Mouse (Mus musculus) heart, postnatal 25 days (tissue): Measurements from ENCODE around the gene Timm29. TPM values are rescaled to one million over a fixed set of nuclear protein-coding genes. Genes with fewer than 3 reads are reported as not detected.

Source experiments
- DNase-seq: peaks from one replicate; pipeline ENCODE4 v3.0.0; 2022; ENCODE audit warnings: low spot score
- intact Hi-C: fragments of 180-260 bp; cut with DNase I; formaldehyde crosslinking; loops from one replicate; pipeline ENCODE4 v1.15.1; 2025
- total RNA-seq, 2 experiments: library from RNA; stranded (reverse); gene quantifications; 2 replicates each; pipeline ENCODE4 v1.2.3; 2021

The Timm29 gene
- 10 to 100 TPM; 52.2 to 55.9 TPM for total RNA-seq

- peak; percentile 80 for DNase-seq
- intact Hi-C loops = loop anchor here (2.0 to 5.0 kb wide), 2 partner anchors 24 to 45 kb away; partner anchors contain the start of genes Carm1 and Smarca4
Observed at GRCm38 (mm10) chr9:21592703-21593121, at the start of gene Timm29, which contains the start of gene Yipf2. Gene Timm29, plus strand, starts transcription at chr9:21592722. Gene Yipf2, minus strand, starts transcription at chr9:21592828.

- DNase-seq = no peak
- intact Hi-C loops = loop anchor here (2.0 to 5.0 kb wide), 2 partner anchors 33 to 47 kb away; partner anchors contain the start of genes Timm29 and Yipf2
Observed at GRCm38 (mm10) chr9:21545351-21545915, 47.1 kb upstream of the Timm29 start.

- intact Hi-C loops = loop anchor here (2.0 to 5.0 kb wide), 2 partner anchors 33 to 46 kb away; partner anchors contain the start of genes Timm29 and Yipf2
- DNase-seq = peak; percentile 99
Observed at GRCm38 (mm10) chr9:21545916-21546788, 46.4 kb upstream of the Timm29 start.

- no peak for DNase-seq
- intact Hi-C loops = loop anchor here (5.0 kb wide), 1 partner anchor 46 kb away; the partner anchor contains the start of genes Timm29 and Yipf2
Observed at GRCm38 (mm10) chr9:21546789-21547074, 45.8 kb upstream of the Timm29 start, which contains the start of gene Carm1. Gene Carm1, plus strand, starts transcription at chr9:21546894.

GRCm38 (mm10) chr9:21547075-21547941, 45.2 kb upstream of the Timm29 start:
- peak; percentile 43 for DNase-seq
- intact Hi-C loops = loop anchor here (5.0 kb wide), 1 partner anchor 45 kb away; the partner anchor contains the start of genes Timm29 and Yipf2

GRCm38 (mm10) chr9:21551049-21551448, 41.5 kb upstream of the Timm29 start:
- intact Hi-C loops = no loop called here

GRCm38 (mm10) chr9:21553607-21554273, 38.8 kb upstream of the Timm29 start:
- intact Hi-C loops = no loop called here
- no peak for DNase-seq

More at GRCm38 (mm10) chr9:21551049-21551448, 41.5 kb upstream of the Timm29 start:
- no peak for DNase-seq

- DNase-seq = no peak
Observed at GRCm38 (mm10) chr9:21555198-21555742, 37.3 kb upstream of the Timm29 start.

GRCm38 (mm10) chr9:21556996-21557395, 35.5 kb upstream of the Timm29 start:
- intact Hi-C loops = no loop called here

More at GRCm38 (mm10) chr9:21555198-21555742, 37.3 kb upstream of the Timm29 start:
- intact Hi-C loops = no loop called here

GRCm38 (mm10) chr9:21557556-21557955, 35.0 kb upstream of the Timm29 start:
- intact Hi-C loops = no loop called here
- no peak for DNase-seq

More at GRCm38 (mm10) chr9:21556996-21557395, 35.5 kb upstream of the Timm29 start:
- DNase-seq = no peak

GRCm38 (mm10) chr9:21558366-21558765, 34.2 kb upstream of the Timm29 start:
- intact Hi-C loops = no loop called here
- no peak for DNase-seq

GRCm38 (mm10) chr9:21559151-21559550, 33.4 kb upstream of the Timm29 start:
- intact Hi-C loops = no loop called here
- DNase-seq = no peak

- intact Hi-C loops = no loop called here
- DNase-seq = no peak
Observed at GRCm38 (mm10) chr9:21564420-21564819, 28.1 kb upstream of the Timm29 start.

- no peak for DNase-seq
- intact Hi-C loops = no loop called here
Observed at GRCm38 (mm10) chr9:21565004-21565586, 27.4 kb upstream of the Timm29 start.

GRCm38 (mm10) chr9:21566538-21566937, 26.0 kb upstream of the Timm29 start:
- intact Hi-C loops = no loop called here
- no peak for DNase-seq

GRCm38 (mm10) chr9:21567051-21567450, 25.5 kb upstream of the Timm29 start:
- DNase-seq = no peak
- intact Hi-C loops = no loop called here

- intact Hi-C loops = no loop called here
- no peak for DNase-seq
Observed at GRCm38 (mm10) chr9:21568657-21569255, 23.8 kb upstream of the Timm29 start.
